Mouse (Mus musculus): ENCODE results near the gene Spen.

Gene Spen

DNA sequence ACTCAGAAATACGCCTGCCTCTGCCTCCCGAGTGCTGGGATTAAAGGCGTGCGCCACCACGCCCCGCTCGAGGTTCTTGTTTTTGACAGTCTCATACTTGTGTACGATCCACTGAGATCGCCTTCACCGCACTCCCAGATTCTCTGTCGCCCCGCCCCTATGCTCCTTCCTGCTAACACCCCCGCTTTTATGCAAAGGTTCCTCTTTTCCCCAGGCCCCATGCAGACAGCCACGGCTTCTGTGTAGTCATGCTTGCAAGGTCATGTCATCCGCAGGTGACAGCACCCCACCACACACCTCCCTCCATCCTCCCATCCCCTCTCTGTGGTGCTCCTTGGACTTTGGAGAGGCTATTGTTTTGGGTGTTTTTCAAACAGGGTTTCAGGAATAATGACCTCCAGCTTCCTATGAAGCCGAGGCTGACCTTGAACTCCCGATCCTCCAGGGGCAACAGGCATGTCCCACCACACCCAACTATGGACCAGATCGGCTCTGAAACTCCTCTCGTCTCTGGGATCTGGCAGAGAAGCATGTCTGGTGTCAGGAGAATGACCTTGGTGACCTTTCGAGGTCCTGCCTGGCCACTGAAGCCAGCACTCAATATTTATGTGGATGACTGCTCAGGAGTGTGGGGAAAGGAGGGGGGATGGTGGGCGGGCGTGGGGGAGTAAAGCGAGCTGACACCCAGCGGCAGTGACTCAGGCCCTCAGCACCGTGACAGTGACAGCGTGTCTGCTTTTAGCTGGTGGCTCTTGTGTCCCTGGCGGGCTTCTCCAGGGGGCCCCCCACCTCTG lies 118.8 kb downstream of the Spen start:
- no peak for DNase-seq
